Mouse (Mus musculus) neural tube, postnatal 0 days (tissue): ENCODE results near the gene Ypel2. TPM values are rescaled to one million over a fixed set of nuclear protein-coding genes. Genes with fewer than 3 reads are reported as not detected.

Source experiments
- polyA plus RNA-seq: library from polyadenylated mRNA; unstranded; fragments of >200 nt; fragmentation: Nextera tagmentation; extraction: Ambion mirVana; gene quantifications from 2 replicates; pipeline ENCODE4 v1.2.1, GENCODE M21; 2015

Gene Ypel2
- polyA plus RNA-seq = 3.4 and 3.5 TPM in 2 replicates

GRCm38 (mm10) chr11:86993041-86994037 lies at the start of gene Ypel2:
TSS of gene Ypel2 (minus strand) at chr11:86993707.

Other genes with a start within 250 kb of the Ypel2 start
- 115 and 131 TPM in 2 replicates for gene Cltc, start 236.1 kb downstream of the Ypel2 start, polyA plus RNA-seq
- gene Dhx40, start 186.0 kb downstream of the Ypel2 start, polyA plus RNA-seq = 9.4 and 9.5 TPM in 2 replicates
- 122 and 133 TPM in 2 replicates for gene Gdpd1, start 80.4 kb upstream of the Ypel2 start, polyA plus RNA-seq
- gene Smg8, start 93.1 kb upstream of the Ypel2 start, polyA plus RNA-seq = 13.1 and 15.2 TPM in 2 replicates
- gene Prr11, start 115.0 kb upstream of the Ypel2 start, polyA plus RNA-seq = 1.1 and 1.5 TPM in 2 replicates
- gene Ska2, start 115.5 kb upstream of the Ypel2 start, polyA plus RNA-seq = 20.0 and 22.5 TPM in 2 replicates
- gene Trim37, start 133.4 kb upstream of the Ypel2 start, polyA plus RNA-seq = 67.4 TPM in 2 replicates